Mouse (Mus musculus) limb, embryonic 15.5 days (tissue): ENCODE results near the gene Fxr1. TPM values are rescaled to one million over a fixed set of nuclear protein-coding genes. Genes with fewer than 3 reads are reported as not detected.
"Not testable (repeated sequence)": the region's sequence is repeated elsewhere in the genome, so short reads cannot be mapped to it uniquely, and the experiment has no call there.

Experiments used
- ATAC-seq: fragments of 200-750 bp; cut with Nextera tagmentation; 2 replicates; pipeline ENCODE4 v1.8.0; 2017; ENCODE audit warnings: low read depth, moderate TSS enrichment; ENCODE audit not compliant: insufficient number of reproducible peaks, low FRiP score, low TSS enrichment
- H3K27ac ChIP-seq: fragments of 300-500 bp; sonication (generic); 2 replicates; pipeline ENCODE4 v1.5.1; 2015; ENCODE audit warnings: moderate library complexity, mild to moderate bottlenecking, inconsistent platforms
- H3K27me3 ChIP-seq: fragments of 300-500 bp; sonication (generic); 2 replicates; pipeline ENCODE4 v1.6.1; 2015; ENCODE audit warnings: inconsistent platforms
- H3K36me3 ChIP-seq: fragments of 300-500 bp; sonication (generic); 2 replicates; pipeline ENCODE4 v1.6.1; 2015; ENCODE audit warnings: inconsistent platforms
- H3K4me1 ChIP-seq: fragments of 300-500 bp; sonication (generic); 2 replicates; pipeline ENCODE4 v1.6.1; 2015; ENCODE audit warnings: inconsistent platforms
- H3K4me2 ChIP-seq: fragments of 300-500 bp; sonication (generic); 2 replicates; pipeline ENCODE4 v1.6.1; 2015; ENCODE audit warnings: mild to moderate bottlenecking, inconsistent platforms
- H3K4me3 ChIP-seq: fragments of 300-500 bp; sonication (generic); 2 replicates; pipeline ENCODE4 v1.5.1; 2015; ENCODE audit warnings: mild to moderate bottlenecking, inconsistent platforms
- H3K9ac ChIP-seq: fragments of 300-500 bp; sonication (generic); 2 replicates; pipeline ENCODE4 v1.6.1; 2015; ENCODE audit warnings: inconsistent platforms
- H3K9me3 ChIP-seq: fragments of 300-500 bp; sonication (generic); 2 replicates; pipeline ENCODE4 v1.6.1; 2016; ENCODE audit warnings: inconsistent platforms
- WGBS: fragments of 180-500 bp; shearing (Covaris S2); methylation state at CpG from one replicate; pipeline ENCODE4 v1.1.7; 2015; 5-methylcytosine and 5-hydroxymethylcytosine counted together
- polyA plus RNA-seq: library from polyadenylated mRNA; unstranded; fragments of >200 nt; fragmentation: Nextera tagmentation; extraction: Ambion mirVana; gene quantifications from 2 replicates; pipeline ENCODE4 v1.2.1, GENCODE M21; 2015

The Fxr1 gene
- polyA plus RNA-seq, 1 experiment from 2014 or later, result 54.0 TPM

GRCm38 (mm10) chr3:34007611-34008010, 12.1 kb upstream of the Fxr1 start:
- Histone ChIP-seq H3K9ac (no peak overlapping the region), H3K27ac (no peak overlapping the region), H3K27me3 (no peaks in the 10 kb centered on the region), H3K4me1 (no peaks in the 10 kb centered on the region), H3K4me3 (no peak overlapping the region), H3K36me3 (no peaks in the 10 kb centered on the region), H3K4me2 (no peak overlapping the region), H3K9me3 (no peaks in the 10 kb centered on the region)
- 66% methylated on average over 4 of the region's 4 CpGs for WGBS
- no peak for ATAC-seq

- WGBS, result 46% methylated on average over 6 of the region's 6 CpGs
- no peak for ATAC-seq
- H3K36me3 ChIP-seq, result no peaks in the 10 kb centered on the region
These were observed 11.6 kb upstream of the Fxr1 start for GRCm38 (mm10) chr3:34008191-34008590.

GRCm38 (mm10) chr3:34020382-34021258, 877 bp downstream of the Fxr1 start:
- 0 out of 2 replicates have a peak, but pooled peaks cover 2% of the 10 kb centered on the region for H3K4me1 ChIP-seq
- H3K9me3 ChIP-seq, result no peaks in the 10 kb centered on the region
- WGBS, result under 1% methylated on average over 39 of the region's 70 CpGs
- no peaks in the 10 kb centered on the region for H3K36me3 ChIP-seq
- H3K4me3 ChIP-seq, result peak overlapping the region; percentile 91
- peak; percentile 41 for ATAC-seq
- H3K4me2 ChIP-seq, result peak overlapping the region; percentile 68
- no peaks in the 10 kb centered on the region for H3K27me3 ChIP-seq
- H3K27ac ChIP-seq, result peak overlapping the region; percentile 95
- peak overlapping the region; percentile 99 for H3K9ac ChIP-seq

More at GRCm38 (mm10) chr3:34008191-34008590, 11.6 kb upstream of the Fxr1 start:
- H3K9me3 ChIP-seq, result no peaks in the 10 kb centered on the region
- H3K4me2 ChIP-seq, result no peak overlapping the region
- H3K4me1 ChIP-seq, result no peaks in the 10 kb centered on the region
- no peak overlapping the region for H3K9ac ChIP-seq
- H3K27me3 ChIP-seq, result no peaks in the 10 kb centered on the region
- H3K4me3 ChIP-seq, result no peak overlapping the region
- no peak overlapping the region for H3K27ac ChIP-seq

GRCm38 (mm10) chr3:34021259-34021828, 1.6 kb downstream of the Fxr1 start:
- no peaks in the 10 kb centered on the region for H3K36me3 ChIP-seq
- H3K27ac ChIP-seq, result no peak overlapping the region
- no peak for ATAC-seq
- H3K9ac ChIP-seq, result no peak overlapping the region
- 0 out of 2 replicates have a peak, but pooled peaks cover 2% of the 10 kb centered on the region for H3K4me1 ChIP-seq
- WGBS, result 56% methylated on average over 4 of the region's 4 CpGs
- peak overlapping the region; percentile 68 for H3K4me2 ChIP-seq
- H3K27me3 ChIP-seq, result no peaks in the 10 kb centered on the region
- H3K9me3 ChIP-seq, result no peaks in the 10 kb centered on the region
- H3K4me3 ChIP-seq, result peak overlapping the region; percentile 91

GRCm38 (mm10) chr3:34028935-34029334, 9.2 kb downstream of the Fxr1 start:
- no peak for ATAC-seq
- no peak overlapping the region for H3K9ac ChIP-seq
- no peaks in the 10 kb centered on the region for H3K36me3 ChIP-seq
- H3K4me1 ChIP-seq, result no peaks in the 10 kb centered on the region
- no peak overlapping the region for H3K27ac ChIP-seq
- H3K4me2 ChIP-seq, result no peak overlapping the region
- H3K27me3 ChIP-seq, result no peaks in the 10 kb centered on the region
- H3K9me3 ChIP-seq, result no peaks in the 10 kb centered on the region
- no peak overlapping the region for H3K4me3 ChIP-seq

- no peak overlapping the region for H3K9ac ChIP-seq
- 85% methylated on average over 3 of the region's 3 CpGs for WGBS
- no peaks in the 10 kb centered on the region for H3K27me3 ChIP-seq
- no peak overlapping the region for H3K27ac ChIP-seq
- no peak overlapping the region for H3K4me3 ChIP-seq
- peaks cover 1% of the 10 kb centered on the region; the same call in 1 of the 2 replicates for H3K4me1 ChIP-seq
- no peaks in the 10 kb centered on the region for H3K9me3 ChIP-seq
- no peaks in the 10 kb centered on the region for H3K36me3 ChIP-seq
- no peak for ATAC-seq
- H3K4me2 ChIP-seq, result no peak overlapping the region
These were observed 10.9 kb downstream of the Fxr1 start for GRCm38 (mm10) chr3:34030601-34031000.

GRCm38 (mm10) chr3:34033720-34034364, 14.1 kb downstream of the Fxr1 start:
- WGBS, result 75% methylated on average over 3 of the region's 3 CpGs
- no peak overlapping the region for H3K27ac ChIP-seq
- no peak for ATAC-seq
- H3K9ac ChIP-seq, result no peak overlapping the region
- H3K27me3 ChIP-seq, result no peaks in the 10 kb centered on the region
- H3K4me2 ChIP-seq, result no peak overlapping the region
- H3K9me3 ChIP-seq, result no peaks in the 10 kb centered on the region
- H3K36me3 ChIP-seq, result no peaks in the 10 kb centered on the region
- no peak overlapping the region for H3K4me3 ChIP-seq
- peaks cover 5% of the 10 kb centered on the region; the same call in 1 of the 2 replicates for H3K4me1 ChIP-seq

- H3K4me2 ChIP-seq, result no peak overlapping the region
- no peaks in the 10 kb centered on the region for H3K9me3 ChIP-seq
- H3K27me3 ChIP-seq, result no peaks in the 10 kb centered on the region
- H3K36me3 ChIP-seq, result no peaks in the 10 kb centered on the region
- H3K4me1 ChIP-seq, result peaks cover 5% of the 10 kb centered on the region; the same call in 1 of the 2 replicates
- no peak overlapping the region for H3K9ac ChIP-seq
- H3K27ac ChIP-seq, result no peak overlapping the region
- 76% methylated on average over 1 of the region's 1 CpGs for WGBS
- ATAC-seq, result no peak
- no peak overlapping the region for H3K4me3 ChIP-seq
These were observed 15.1 kb downstream of the Fxr1 start for GRCm38 (mm10) chr3:34034803-34035202.

- Histone ChIP-seq H3K4me2 (no peak overlapping the region), H3K27me3 (no peaks in the 10 kb centered on the region), H3K4me3 (no peak overlapping the region), H3K36me3 (no peaks in the 10 kb centered on the region), H3K9me3 (no peaks in the 10 kb centered on the region), H3K27ac (no peak overlapping the region), H3K9ac (no peak overlapping the region), H3K4me1 (peaks cover 5% of the 10 kb centered on the region; the same call in 1 of the 2 replicates)
- 83% methylated on average over 3 of the region's 3 CpGs for WGBS
- no peak for ATAC-seq
These were observed 16.0 kb downstream of the Fxr1 start for GRCm38 (mm10) chr3:34035706-34036105.

GRCm38 (mm10) chr3:34041990-34042389, 22.2 kb downstream of the Fxr1 start:
- no peaks in the 10 kb centered on the region for H3K4me1 ChIP-seq
- H3K36me3 ChIP-seq, result peaks cover 15% of the 10 kb centered on the region; the same call in 1 of the 2 replicates
- H3K9ac ChIP-seq, result no peak overlapping the region
- no peaks in the 10 kb centered on the region for H3K27me3 ChIP-seq
- H3K9me3 ChIP-seq, result no peaks in the 10 kb centered on the region
- WGBS, result 84% methylated on average over 4 of the region's 4 CpGs
- no peak for ATAC-seq
- no peak overlapping the region for H3K4me3 ChIP-seq
- H3K27ac ChIP-seq, result no peak overlapping the region
- H3K4me2 ChIP-seq, result no peak overlapping the region

GRCm38 (mm10) chr3:34062352-34062751, 42.6 kb downstream of the Fxr1 start:
- Histone ChIP-seq H3K4me3 (no peak overlapping the region), H3K9ac (no peak overlapping the region), H3K27me3 (no peaks in the 10 kb centered on the region), H3K27ac (no peak overlapping the region), H3K4me1 (no peaks in the 10 kb centered on the region), H3K4me2 (no peak overlapping the region), H3K9me3 (no peaks in the 10 kb centered on the region), H3K36me3 (peaks cover 37% of the 10 kb centered on the region)
- no peak for ATAC-seq
- 95% methylated on average over 2 of the region's 2 CpGs for WGBS

- not testable (repeated sequence) for H3K27me3 ChIP-seq, H3K9me3 ChIP-seq, H3K27ac ChIP-seq, H3K9ac ChIP-seq, ATAC-seq, H3K4me1 ChIP-seq, H3K4me2 ChIP-seq, H3K4me3 ChIP-seq
- H3K36me3 ChIP-seq, result peaks cover 28% of the 10 kb centered on the region
- WGBS, result 88% methylated on average over 7 of the region's 7 CpGs
These were observed 49.2 kb downstream of the Fxr1 start for GRCm38 (mm10) chr3:34068943-34069342.
